Mouse (Mus musculus): ENCODE data around the gene Nadsyn1. TPM values are rescaled to one million over a fixed set of nuclear protein-coding genes. Genes with fewer than 3 reads are reported as not detected.

Nadsyn1 gene
- polyA plus RNA-seq, 2 experiments = 5.5 to 14.0 TPM

- Histone ChIP-seq H3K27ac (replicated peaks; ENCODE audit: low read depth, low read length) (no peak overlapping the region), H3K4me3 (replicated peaks; ENCODE audit: low read length) (no peak overlapping the region), H3K36me3 (ENCODE audit: control insufficient read depth, insufficient read depth, low read length) (peaks cover 74% of the 10 kb centered on the region), H3K9ac (ENCODE audit: low read depth, low read length, severe bottlenecking) (no peak overlapping the region), H3K4me1 (ENCODE audit: control insufficient read depth, insufficient read depth, low read length) (no peaks in the 10 kb centered on the region), H3K27me3 (ENCODE audit: control insufficient read depth, insufficient read depth, low read length) (no peaks in the 10 kb centered on the region), H3K4me2 (replicated peaks; ENCODE audit: low read depth, low read length, severe bottlenecking) (no peak overlapping the region), H3K9me3 (ENCODE audit: control insufficient read depth, low read length) (no peaks in the 10 kb centered on the region)
- no peak for TF ChIP-seq POLR2A (IDR thresholded peaks at IDR 0.05; ENCODE audit: borderline replicate concordance, extremely low read depth, insufficient read depth, insufficient read length)
- no peak for DNase-seq (ENCODE audit: low spot score)
- no peak for ATAC-seq (ENCODE audit: low FRiP score, low read depth)
- WGBS = 80% methylated on average over 8 of the region's 8 CpGs
Measured at GRCm38 (mm10) chr7:143801195-143802065, 21.2 kb downstream of the Nadsyn1 start.

GRCm38 (mm10) chr7:143800770-143801169 is 21.9 kb downstream of the Nadsyn1 start:
- TF ChIP-seq POLR2A (IDR thresholded peaks at IDR 0.05; ENCODE audit: borderline replicate concordance, extremely low read depth, insufficient read depth, insufficient read length) = no peak
- DNase-seq (ENCODE audit: low spot score) (no peak), ATAC-seq (ENCODE audit: low FRiP score, low read depth) (no peak)
- Histone ChIP-seq H3K4me1 (ENCODE audit: control insufficient read depth, insufficient read depth, low read length) (no peaks in the 10 kb centered on the region), H3K4me3 (replicated peaks; ENCODE audit: low read length) (no peak overlapping the region), H3K4me2 (replicated peaks; ENCODE audit: low read depth, low read length, severe bottlenecking) (no peak overlapping the region), H3K36me3 (ENCODE audit: control insufficient read depth, insufficient read depth, low read length) (peaks cover 74% of the 10 kb centered on the region), H3K9ac (ENCODE audit: low read depth, low read length, severe bottlenecking) (no peak overlapping the region), H3K9me3 (ENCODE audit: control insufficient read depth, low read length) (no peaks in the 10 kb centered on the region), H3K27me3 (ENCODE audit: control insufficient read depth, insufficient read depth, low read length) (no peaks in the 10 kb centered on the region), H3K27ac (replicated peaks; ENCODE audit: low read depth, low read length) (no peak overlapping the region)
- WGBS = 74% methylated on average over 1 of the region's 1 CpGs

DNA sequence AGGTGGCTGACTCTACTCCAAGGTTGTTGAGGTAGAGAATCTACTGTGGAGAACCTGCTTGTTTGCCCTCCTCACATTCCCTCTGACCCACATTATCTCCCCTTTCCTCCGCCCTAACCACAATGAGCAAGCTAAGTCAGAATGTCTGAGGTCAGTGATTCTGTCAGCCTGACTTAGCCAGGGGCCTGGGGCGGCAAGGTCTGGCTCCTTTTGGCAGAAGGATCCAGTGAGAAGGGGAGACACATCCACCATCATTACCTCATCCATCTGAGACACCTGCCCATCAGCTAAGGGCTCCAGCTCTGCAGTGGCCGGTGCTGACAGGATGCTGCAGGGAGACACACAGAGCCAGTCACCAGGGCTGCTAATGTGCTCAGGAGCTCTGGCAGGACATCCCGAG is 23.9 kb downstream of the Nadsyn1 start:
- Histone ChIP-seq H3K4me3 (replicated peaks; ENCODE audit: low read length) (no peak overlapping the region), H3K4me1 (ENCODE audit: control insufficient read depth, insufficient read depth, low read length) (no peaks in the 10 kb centered on the region), H3K36me3 (ENCODE audit: control insufficient read depth, insufficient read depth, low read length) (peaks cover 61% of the 10 kb centered on the region), H3K27ac (replicated peaks; ENCODE audit: low read depth, low read length) (no peak overlapping the region), H3K9me3 (ENCODE audit: control insufficient read depth, low read length) (no peaks in the 10 kb centered on the region), H3K27me3 (ENCODE audit: control insufficient read depth, insufficient read depth, low read length) (no peaks in the 10 kb centered on the region), H3K4me2 (replicated peaks; ENCODE audit: low read depth, low read length, severe bottlenecking) (no peak overlapping the region), H3K9ac (ENCODE audit: low read depth, low read length, severe bottlenecking) (no peak overlapping the region)
- 91% methylated on average over 4 of the region's 4 CpGs for WGBS
- DNase-seq (ENCODE audit: low spot score) (no peak), ATAC-seq (ENCODE audit: low FRiP score, low read depth) (no peak)
- no peak for TF ChIP-seq POLR2A (IDR thresholded peaks at IDR 0.05; ENCODE audit: borderline replicate concordance, extremely low read depth, insufficient read depth, insufficient read length)

GRCm38 (mm10) chr7:143793121-143793520 is 29.5 kb downstream of the Nadsyn1 start:
- no peak for TF ChIP-seq POLR2A (IDR thresholded peaks at IDR 0.05; ENCODE audit: borderline replicate concordance, extremely low read depth, insufficient read depth, insufficient read length)
- ATAC-seq (ENCODE audit: low FRiP score, low read depth) (no peak), DNase-seq (ENCODE audit: low spot score) (no peak)
- Histone ChIP-seq H3K4me2 (replicated peaks; ENCODE audit: low read depth, low read length, severe bottlenecking) (no peak overlapping the region), H3K27me3 (ENCODE audit: control insufficient read depth, insufficient read depth, low read length) (no peaks in the 10 kb centered on the region), H3K36me3 (ENCODE audit: control insufficient read depth, insufficient read depth, low read length) (peaks cover 23% of the 10 kb centered on the region), H3K4me1 (ENCODE audit: control insufficient read depth, insufficient read depth, low read length) (no peaks in the 10 kb centered on the region), H3K9ac (ENCODE audit: low read depth, low read length, severe bottlenecking) (no peak overlapping the region), H3K27ac (replicated peaks; ENCODE audit: low read depth, low read length) (no peak overlapping the region), H3K4me3 (replicated peaks; ENCODE audit: low read length) (no peak overlapping the region), H3K9me3 (ENCODE audit: control insufficient read depth, low read length) (no peaks in the 10 kb centered on the region)
- WGBS = 57% methylated on average over 4 of the region's 4 CpGs

DNA sequence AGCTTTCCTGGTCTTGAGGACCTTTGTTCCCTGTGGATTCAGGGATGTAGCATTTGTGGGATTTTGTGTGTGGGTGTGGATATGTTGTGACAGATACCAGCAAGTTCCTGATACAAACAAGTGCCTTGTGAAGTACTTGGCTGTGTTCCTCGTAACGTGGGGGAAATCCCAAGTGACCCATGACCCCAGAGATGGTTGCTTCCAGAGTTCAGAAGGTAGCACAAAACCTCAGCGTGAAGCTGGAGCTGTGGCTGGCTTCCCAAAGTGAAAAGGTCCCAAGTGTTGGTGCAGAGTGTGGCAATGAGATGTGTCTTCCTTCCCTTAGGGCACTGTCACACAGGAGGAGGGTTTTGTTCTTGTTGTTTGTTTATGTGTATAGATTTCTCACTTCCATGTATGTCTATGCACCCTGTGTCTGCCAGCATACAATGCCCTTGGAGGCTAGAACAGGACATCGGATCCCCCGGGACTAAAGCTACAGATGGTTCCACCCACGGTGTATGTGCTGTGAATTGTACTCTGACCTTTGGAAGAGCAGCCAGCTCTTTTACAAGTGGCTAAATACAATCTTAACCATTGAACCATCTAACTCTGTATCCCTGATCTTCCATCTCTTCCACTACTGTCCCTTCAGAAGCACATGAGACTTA is 30.2 kb downstream of the Nadsyn1 start:
- no peak overlapping the region for H3K9ac ChIP-seq (ENCODE audit: low read depth, low read length, severe bottlenecking)
- TF ChIP-seq POLR2A (IDR thresholded peaks at IDR 0.05; ENCODE audit: borderline replicate concordance, extremely low read depth, insufficient read depth, insufficient read length) = no peak
- WGBS = 77% methylated on average over 6 of the region's 6 CpGs
- no peaks in the 10 kb centered on the region for H3K27me3 ChIP-seq (ENCODE audit: control insufficient read depth, insufficient read depth, low read length)
- no peak overlapping the region for H3K4me3 ChIP-seq (replicated peaks; ENCODE audit: low read length)
- no peak overlapping the region for H3K4me2 ChIP-seq (replicated peaks; ENCODE audit: low read depth, low read length, severe bottlenecking)
- peaks cover 17% of the 10 kb centered on the region for H3K36me3 ChIP-seq (ENCODE audit: control insufficient read depth, insufficient read depth, low read length)
- no peaks in the 10 kb centered on the region for H3K9me3 ChIP-seq (ENCODE audit: control insufficient read depth, low read length)
- DNase-seq (ENCODE audit: low spot score) (no peak), ATAC-seq (ENCODE audit: low FRiP score, low read depth) (no peak)
- no peaks in the 10 kb centered on the region for H3K4me1 ChIP-seq (ENCODE audit: control insufficient read depth, insufficient read depth, low read length)
- no peak overlapping the region for H3K27ac ChIP-seq (replicated peaks; ENCODE audit: low read depth, low read length)
